Mouse (Mus musculus): ENCODE measurements around the gene Kantr.
A peak's percentile ranks its signal among the peaks of the same experiment; 100 is the strongest.
"Not testable (repeated sequence)": the region's sequence is repeated elsewhere in the genome, so short reads cannot be mapped to it uniquely, and the experiment has no call there.

Kantr gene

GRCm38 (mm10) chrX:152326996-152327688 lies at the start of gene Kantr:
Kantr (minus strand) TSS chrX:152327495.
- peak; percentile 90 for DNase-seq

- DNase-seq: peak; percentile 6
Measured at GRCm38 (mm10) chrX:152368397-152369273, 41.3 kb upstream of the Kantr start, which contains the start of gene Gpr173. Gpr173 (minus strand) TSS chrX:152368704.

GRCm38 (mm10) chrX:152368054-152368396 lies 40.7 kb upstream of the Kantr start:
- no peak for DNase-seq

- DNase-seq: no peak
Measured at GRCm38 (mm10) chrX:152366418-152366817, 39.1 kb upstream of the Kantr start.

GRCm38 (mm10) chrX:152352553-152353153 lies 25.4 kb upstream of the Kantr start:
- DNase-seq: peak; percentile 67

- DNase-seq: no peak
Measured at GRCm38 (mm10) chrX:152347041-152347440, 19.7 kb upstream of the Kantr start.

GRCm38 (mm10) chrX:152346587-152346986 lies 19.3 kb upstream of the Kantr start:
- no peak for DNase-seq

- DNase-seq: no peak
Measured at GRCm38 (mm10) chrX:152342903-152343302, 15.6 kb upstream of the Kantr start.

GRCm38 (mm10) chrX:152342358-152342901 lies 15.1 kb upstream of the Kantr start, which contains the start of gene Tspyl2:
Tspyl2 (minus strand) TSS chrX:152342425.
- DNase-seq: peak; percentile 95

- DNase-seq: no peak
Measured at GRCm38 (mm10) chrX:152341496-152341895, 14.2 kb upstream of the Kantr start.

GRCm38 (mm10) chrX:152336546-152337332 lies 9.4 kb upstream of the Kantr start:
- DNase-seq: peak; percentile 94

- not testable (repeated sequence) for DNase-seq
Measured at GRCm38 (mm10) chrX:152336123-152336522, 8.8 kb upstream of the Kantr start.

- not testable (repeated sequence) for DNase-seq
Measured at GRCm38 (mm10) chrX:152329400-152329799, 2.1 kb upstream of the Kantr start.

GRCm38 (mm10) chrX:152327689-152328052 lies 376 bp upstream of the Kantr start:
- no peak for DNase-seq

- no peak for DNase-seq
Measured at GRCm38 (mm10) chrX:152323584-152323983, 3.7 kb downstream of the Kantr start.

GRCm38 (mm10) chrX:152322776-152323175 lies 4.5 kb downstream of the Kantr start:
- DNase-seq: peak; percentile 39

- DNase-seq: no peak
Measured at GRCm38 (mm10) chrX:152320535-152320934, 6.8 kb downstream of the Kantr start.

GRCm38 (mm10) chrX:152307942-152308341 lies 19.4 kb downstream of the Kantr start:
- peak; percentile 57 for DNase-seq

GRCm38 (mm10) chrX:152307371-152307770 lies 19.9 kb downstream of the Kantr start:
- no peak for DNase-seq

GRCm38 (mm10) chrX:152306224-152306623 lies 21.1 kb downstream of the Kantr start:
- no peak for DNase-seq

- DNase-seq: not testable (repeated sequence)
Measured at GRCm38 (mm10) chrX:152287026-152287425, 40.3 kb downstream of the Kantr start.

- no peak for DNase-seq
Measured at GRCm38 (mm10) chrX:152284746-152285145, 42.5 kb downstream of the Kantr start.

Data from lung, postnatal 36 days (tissue).